Mouse (Mus musculus): Measurements from ENCODE around the gene Pip4k2c. TPM values are rescaled to one million over a fixed set of nuclear protein-coding genes. Genes with fewer than 3 reads are reported as not detected.
"Not testable (repeated sequence)": the region's sequence is repeated elsewhere in the genome, so short reads cannot be mapped to it uniquely, and the experiment has no call there.

Pip4k2c gene
- total RNA-seq, 2 experiments from 2014 or later, result 6.3 to 7.6 TPM

DNA sequence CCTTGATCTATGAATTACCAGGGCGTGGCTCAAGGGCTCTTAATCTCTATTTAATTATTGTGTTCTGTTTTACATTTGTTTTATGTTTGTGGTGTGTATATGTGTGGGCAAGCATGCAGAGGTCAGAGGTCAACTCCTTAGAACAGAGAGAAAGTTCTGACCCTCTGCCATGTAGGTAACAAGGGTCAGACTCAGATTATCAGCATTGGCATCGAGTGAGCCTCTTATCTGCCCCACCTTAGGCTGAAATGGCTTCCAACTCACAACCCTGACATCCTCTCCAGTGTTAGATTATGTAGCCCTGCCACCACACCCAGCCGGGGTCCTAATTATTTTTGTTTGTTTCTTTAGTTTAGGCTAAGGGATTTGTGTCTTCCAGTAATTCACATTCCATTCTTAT, 52.9 kb downstream of the Pip4k2c start:
- no peak for DNase-seq
- intact Hi-C loops (cut with DNase I; ENCODE audit: low total_unique reads), result no loop called here

DNA sequence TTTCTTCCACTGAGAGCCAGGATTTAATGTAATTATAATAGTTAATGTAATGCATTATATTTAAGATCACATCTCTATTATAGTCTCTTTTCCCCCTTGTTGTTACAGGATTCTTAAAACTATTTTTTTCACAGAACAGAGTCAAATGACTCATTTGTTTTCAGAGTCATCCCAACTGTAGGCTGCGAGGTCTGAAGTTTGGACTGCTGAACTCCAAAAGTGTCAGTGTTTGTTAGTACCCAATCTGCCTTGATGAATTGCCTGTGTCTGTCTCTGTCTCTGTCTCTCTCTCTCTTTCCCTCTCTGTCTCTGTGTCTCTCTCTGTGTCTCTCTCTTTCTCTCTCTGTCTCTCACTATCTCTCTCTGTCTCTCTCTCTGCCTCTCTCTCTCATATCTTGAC, 54.9 kb downstream of the Pip4k2c start:
- intact Hi-C loops (cut with DNase I; ENCODE audit: low total_unique reads), result no loop called here
- no peak for DNase-seq

DNA sequence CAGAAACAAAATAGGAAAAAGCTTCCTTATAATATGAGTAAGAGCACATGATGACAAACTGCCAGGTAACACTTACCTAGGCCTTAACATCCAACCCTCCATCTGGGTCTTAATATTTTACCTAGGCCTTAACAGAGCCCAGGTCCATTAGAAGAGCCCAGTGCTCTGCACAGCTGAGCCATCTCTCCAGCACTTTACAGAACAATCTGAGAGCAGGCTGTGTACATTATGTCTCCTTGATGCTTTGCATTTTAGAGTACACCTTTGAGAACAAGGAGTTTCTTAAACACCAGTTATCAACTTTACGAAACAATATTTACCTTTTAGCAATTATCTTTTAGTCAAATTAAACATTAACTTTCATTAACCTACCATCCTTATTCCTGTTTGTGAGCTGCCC, 55.3 kb downstream of the Pip4k2c start:
- no peak for DNase-seq
- intact Hi-C loops (cut with DNase I; ENCODE audit: low total_unique reads), result no loop called here

DNA sequence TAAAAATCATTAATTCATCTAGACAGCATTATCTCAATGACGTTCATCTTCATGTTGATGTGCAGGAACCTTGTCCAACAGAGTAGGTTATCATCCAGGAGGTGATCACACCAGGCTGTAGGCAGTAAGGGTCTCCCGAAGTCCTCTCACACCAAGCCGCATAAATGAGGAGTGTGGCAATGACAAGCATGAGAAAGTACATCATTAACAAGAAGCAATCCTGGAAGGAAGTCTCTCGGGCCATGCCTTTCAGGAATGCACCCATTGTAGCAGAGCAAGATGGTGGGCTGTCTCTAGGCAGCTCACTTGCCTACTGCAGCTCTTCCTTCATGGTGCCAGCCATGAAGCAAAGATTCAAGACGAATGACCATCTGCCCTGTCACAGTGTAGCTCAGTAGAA, 56.7 kb downstream of the Pip4k2c start:
- intact Hi-C loops (cut with DNase I; ENCODE audit: low total_unique reads), result no loop called here

DNA sequence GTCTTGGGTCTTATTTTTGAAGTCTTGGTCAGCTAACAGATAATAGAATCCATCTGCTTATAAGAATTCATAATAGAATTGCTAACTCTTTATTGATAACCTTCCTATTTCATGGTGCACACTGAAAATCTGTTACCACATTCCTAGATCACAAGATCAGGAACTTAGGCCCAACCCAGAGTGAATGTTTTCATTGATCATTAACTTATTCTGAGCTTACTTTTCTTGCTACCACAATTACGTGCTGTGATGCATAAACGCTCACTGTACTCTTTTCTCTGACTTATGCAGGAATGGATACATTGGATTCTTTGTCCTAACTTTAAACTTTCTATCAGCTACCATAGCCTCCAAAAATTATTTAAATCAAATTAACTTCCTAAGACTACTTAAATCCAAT, 57.1 kb downstream of the Pip4k2c start:
- no peak for DNase-seq
- intact Hi-C loops (cut with DNase I; ENCODE audit: low total_unique reads), result no loop called here

More for the DNA sequence above, 56.7 kb downstream of the Pip4k2c start:
- no peak for DNase-seq

DNA sequence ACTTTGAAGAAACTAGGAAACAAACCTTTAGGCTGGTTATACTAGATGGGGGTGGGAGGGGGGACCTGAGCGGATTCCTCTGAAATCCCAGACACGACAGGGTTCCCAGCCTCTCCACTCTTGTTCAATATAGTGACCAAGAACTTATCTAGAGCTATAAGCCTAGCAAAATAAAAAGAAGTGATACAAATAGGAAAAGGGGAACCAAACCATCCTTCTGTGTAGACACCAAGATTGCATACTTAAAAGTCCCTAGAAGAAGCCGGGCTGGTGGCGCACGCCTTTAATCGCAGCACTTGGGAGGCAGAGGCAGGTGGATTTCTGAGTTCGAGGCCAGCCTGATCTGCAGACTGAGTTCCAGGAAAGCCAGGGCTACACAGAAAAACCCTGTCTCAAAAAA, 58.1 kb downstream of the Pip4k2c start:
- DNase-seq, result no peak
- intact Hi-C loops (cut with DNase I; ENCODE audit: low total_unique reads), result no loop called here

DNA sequence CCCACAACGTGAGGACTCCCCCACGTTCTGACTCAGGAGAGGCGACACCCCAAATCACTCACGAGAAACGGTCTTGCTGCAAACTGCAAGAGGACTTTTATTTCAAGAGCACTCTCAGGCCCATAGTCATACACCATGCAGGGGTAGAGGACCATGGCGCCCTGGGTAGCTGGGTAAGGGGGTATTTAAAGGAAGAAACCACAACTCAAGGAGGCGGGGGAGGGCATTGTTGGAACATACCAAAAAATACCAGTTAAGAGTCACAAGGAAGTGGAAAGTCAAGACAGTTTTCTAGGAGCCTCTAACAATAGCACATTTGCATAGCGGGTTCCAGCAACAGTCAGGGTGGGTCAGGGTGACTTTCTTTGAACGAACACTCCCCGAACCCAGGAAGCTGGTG, 58.8 kb downstream of the Pip4k2c start:
- intact Hi-C loops (cut with DNase I; ENCODE audit: low total_unique reads), result not testable (repeated sequence)

DNA sequence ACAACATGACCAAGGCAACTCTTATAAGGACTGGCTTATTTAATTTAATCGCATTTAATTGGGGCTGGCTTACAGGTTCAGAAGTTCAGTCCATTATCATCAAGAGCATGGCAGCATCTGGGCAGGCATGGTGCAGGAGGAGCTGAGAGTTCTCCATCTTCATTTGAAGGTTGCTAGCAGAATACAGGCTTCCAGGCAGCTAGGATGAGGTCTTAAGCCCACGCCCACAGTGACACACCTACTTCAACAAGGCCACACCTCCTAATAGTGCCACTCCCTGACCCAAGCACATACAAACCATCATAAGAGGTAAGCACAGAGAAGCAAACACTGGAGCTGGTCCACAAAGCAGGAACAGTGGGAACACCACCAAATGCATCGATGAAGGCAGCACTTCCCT, 60.2 kb downstream of the Pip4k2c start:
- DNase-seq; intact Hi-C loops (cut with DNase I; ENCODE audit: low total_unique reads): not testable (repeated sequence)

More for the DNA sequence above, 58.8 kb downstream of the Pip4k2c start:
- DNase-seq, result not testable (repeated sequence)

DNA sequence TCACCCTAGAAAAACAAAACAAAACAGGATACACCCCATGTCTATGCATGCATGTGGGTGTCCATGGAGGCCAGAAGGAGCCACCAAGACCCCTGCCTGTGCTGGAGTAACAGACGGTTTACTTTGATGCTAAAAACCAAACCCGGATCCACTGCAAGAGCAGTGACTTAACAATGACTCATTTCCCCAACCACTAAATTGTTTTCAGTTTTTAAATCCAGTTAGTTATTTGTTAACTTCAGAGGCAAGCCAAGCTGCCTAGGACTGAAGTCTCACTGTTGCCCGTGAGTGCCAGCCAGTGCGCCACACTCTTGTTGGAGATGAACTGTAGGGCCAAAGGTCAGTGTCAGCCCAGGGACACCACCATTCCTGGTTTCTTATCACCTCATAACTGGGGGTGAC, 60.9 kb downstream of the Pip4k2c start:
- intact Hi-C loops (cut with DNase I; ENCODE audit: low total_unique reads), result no loop called here
- no peak for DNase-seq

DNA sequence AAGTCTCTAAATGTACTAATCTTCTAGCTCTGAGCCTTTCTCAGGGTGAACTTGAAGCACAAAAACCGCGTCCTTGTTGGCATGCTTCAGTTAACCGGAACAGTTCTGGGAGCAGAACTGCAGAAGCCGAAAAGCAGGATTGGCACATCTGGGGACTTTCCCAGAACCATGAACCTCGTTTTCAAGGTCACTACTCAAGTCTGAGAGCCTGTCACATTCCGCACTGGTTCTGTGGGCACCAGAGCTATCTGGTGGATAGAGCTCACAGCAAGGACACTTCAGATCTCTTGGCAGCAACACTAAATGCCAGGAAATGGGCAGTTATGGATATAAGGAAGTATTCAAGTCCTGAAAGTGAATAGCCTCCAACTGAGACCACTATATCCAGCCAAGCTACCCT, 64.2 kb downstream of the Pip4k2c start:
- no peak for DNase-seq

More for the DNA sequence above, 64.2 kb downstream of the Pip4k2c start:
- intact Hi-C loops (cut with DNase I; ENCODE audit: low total_unique reads), result no loop called here

Other genes starting within 250 kb of the Pip4k2c start
- 100 to 1,000 TPM in 1 of 2 experiments, 10 to 100 TPM in 1; 98.5 to 102 TPM for gene Ctdsp2, start 232.9 kb downstream of the Pip4k2c start, total RNA-seq (2021)
- gene Avil, start 210.9 kb downstream of the Pip4k2c start, total RNA-seq (2021), result under 1 TPM; 0.51 to 0.64 TPM
- gene Tsfm, start 180.7 kb downstream of the Pip4k2c start, total RNA-seq (2021), result 10 to 100 TPM; 24.8 to 27.9 TPM
- 10 to 100 TPM; 11.1 to 14.8 TPM for gene Mettl1, start 170.2 kb downstream of the Pip4k2c start, total RNA-seq (2021)
- gene Eef1akmt3, start 170.1 kb downstream of the Pip4k2c start, total RNA-seq (2021), result under 1 TPM; 0.27 to 0.43 TPM
- under 1 TPM; 0.10 to 0.16 TPM for gene Cyp27b1, start 163.3 kb downstream of the Pip4k2c start, total RNA-seq (2021)
- gene March9, start 151.4 kb downstream of the Pip4k2c start, total RNA-seq (2021), result 1 to 10 TPM in 1 of 2 experiments, under 1 TPM in 1; 0.82 to 1.2 TPM
- gene Cdk4, start 148.1 kb downstream of the Pip4k2c start, total RNA-seq (2021), result 10 to 100 TPM; 62.5 to 84.0 TPM
- 10 to 100 TPM; 26.5 to 31.6 TPM for gene Tspan31, start 141.3 kb downstream of the Pip4k2c start, total RNA-seq (2021)
- gene Agap2, start 136.3 kb downstream of the Pip4k2c start, total RNA-seq (2021), result 1 to 10 TPM; 3.4 to 6.7 TPM
- gene Os9, start 90.5 kb downstream of the Pip4k2c start, total RNA-seq (2021), result 10 to 100 TPM; 20.3 to 23.5 TPM
- 1 to 10 TPM; 1.5 to 1.9 TPM for gene B4galnt1, start 46.4 kb downstream of the Pip4k2c start, total RNA-seq (2021)
- gene Slc26a10, start 30.9 kb downstream of the Pip4k2c start, total RNA-seq (2021), result 1 to 10 TPM; 3.7 to 7.6 TPM
- gene Arhgef25, start 21.5 kb downstream of the Pip4k2c start, total RNA-seq (2021), result 10 to 100 TPM; 13.9 to 14.4 TPM
- gene Dtx3, start 15.9 kb downstream of the Pip4k2c start, total RNA-seq (2021), result 10 to 100 TPM; 22.2 to 24.8 TPM
- gene Kif5a, start 51.8 kb upstream of the Pip4k2c start, total RNA-seq (2021), result under 1 TPM; 0.45 to 0.53 TPM
- 100 to 1,000 TPM in 1 of 2 experiments, 10 to 100 TPM in 1; 99.8 to 103 TPM for gene Dctn2, start 54.8 kb upstream of the Pip4k2c start, total RNA-seq (2021)
- gene Mbd6, start 77.4 kb upstream of the Pip4k2c start, total RNA-seq (2021), result 10 to 100 TPM; 16.1 to 17.1 TPM
- gene Mars, start 100.2 kb upstream of the Pip4k2c start, total RNA-seq (2021), result 10 to 100 TPM; 50.3 to 56.0 TPM
- 1 to 10 TPM; 1.3 to 2.1 TPM for gene Arhgap9, start 110.4 kb upstream of the Pip4k2c start, total RNA-seq (2021)
- 1 to 10 TPM; 2.3 to 2.7 TPM for gene Gli1, start 130.4 kb upstream of the Pip4k2c start, total RNA-seq (2021)
- gene Inhbe, start 142.8 kb upstream of the Pip4k2c start, total RNA-seq (2021), result not detected
- not detected for gene Inhbc, start 158.8 kb upstream of the Pip4k2c start, total RNA-seq (2021)
- 10 to 100 TPM; 84.1 to 89.2 TPM for gene R3hdm2, start 168.7 kb upstream of the Pip4k2c start, total RNA-seq (2021)

All from gastrocnemius, postnatal 14 days (tissue).